Mouse (Mus musculus) cerebellum, adult 2 months (tissue): Measurements from ENCODE around the gene Grik3. TPM values are rescaled to one million over a fixed set of nuclear protein-coding genes. Genes with fewer than 3 reads are reported as not detected.

Experiments
- DNase-seq, 2 experiments: peaks; one replicate each; pipeline ENCODE4 v3.0.0; 2021
- H3K27ac ChIP-seq: fragments of 200-500 bp; 2 replicates; pipeline ENCODE4 v1.5.1; 2012; ENCODE audit warnings: low read length, control low read depth, inconsistent platforms; ENCODE audit not compliant: insufficient read depth
- H3K27me3 ChIP-seq: fragments of 200-500 bp; 2 replicates; pipeline ENCODE4 v1.6.1; 2012; ENCODE audit warnings: inconsistent platforms, mild to moderate bottlenecking, low read length, moderate library complexity; ENCODE audit not compliant: control insufficient read depth, insufficient read depth
- H3K4me1 ChIP-seq: fragments of 200-500 bp; 2 replicates; pipeline ENCODE4 v1.6.1; 2011; ENCODE audit warnings: low read length; ENCODE audit not compliant: control insufficient read depth, insufficient read depth
- H3K4me3 ChIP-seq: fragments of 200-500 bp; replicated peaks from 2 replicates; pipeline ENCODE3; 2011; ENCODE audit warnings: mild to moderate bottlenecking, low read depth, low read length, control low read depth; ENCODE audit not compliant: insufficient read depth
- CTCF ChIP-seq: fragments of 200-500 bp; IDR thresholded peaks from 2 replicates; pipeline ENCODE4 v1.5.1; 2011; ENCODE audit warnings: low read depth, mild to moderate bottlenecking, control low read depth, low read length, moderate library complexity, borderline replicate concordance; ENCODE audit not compliant: insufficient read depth
- POLR2A ChIP-seq: fragments of 200-500 bp; IDR thresholded peaks from 2 replicates; pipeline ENCODE4 v1.6.1; 2011; ENCODE audit warnings: low read length, control low read depth, borderline replicate concordance; ENCODE audit not compliant: insufficient read depth
- WGBS: fragments of 180-500 bp; shearing (Covaris S2); methylation state at CpG from one replicate; pipeline ENCODE4 v1.1.7; 2018; 5-methylcytosine and 5-hydroxymethylcytosine counted together
- polyA plus RNA-seq: library from polyadenylated mRNA; depleted of rRNA; stranded (reverse); fragments of >200 nt; gene quantifications from 2 replicates; pipeline ENCODE4 v1.2.3, GENCODE M21; 2012

The Grik3 gene
- polyA plus RNA-seq, 1 experiment: 18.2 TPM

- TF ChIP-seq CTCF (no peak), POLR2A (no peak)
- WGBS: 43% methylated on average over 24 of the region's 24 CpGs
- Histone ChIP-seq H3K27me3 (no peaks in the 10 kb centered on the region; the same call in 1 of the 2 replicates), H3K4me3 (no peak overlapping the region), H3K27ac (no peak overlapping the region), H3K4me1 (no peaks in the 10 kb centered on the region)
- no peak for DNase-seq
Measured at GRCm38 (mm10) chr4:125651676-125652246, 161.3 kb downstream of the Grik3 start.

- no peak for DNase-seq
- Histone ChIP-seq H3K4me1 (no peaks in the 10 kb centered on the region), H3K27me3 (no peaks in the 10 kb centered on the region; the same call in 1 of the 2 replicates), H3K27ac (no peak overlapping the region), H3K4me3 (no peak overlapping the region)
- TF ChIP-seq CTCF (no peak), POLR2A (no peak)
- WGBS: 94% methylated on average over 19 of the region's 19 CpGs
Measured at GRCm38 (mm10) chr4:125656031-125656430, 165.5 kb downstream of the Grik3 start.

- DNase-seq: no peak
- H3K27ac ChIP-seq: no peak overlapping the region
- WGBS: 30% methylated on average over 8 of the region's 8 CpGs
Measured at GRCm38 (mm10) chr4:125658376-125658775, 167.9 kb downstream of the Grik3 start.

DNA sequence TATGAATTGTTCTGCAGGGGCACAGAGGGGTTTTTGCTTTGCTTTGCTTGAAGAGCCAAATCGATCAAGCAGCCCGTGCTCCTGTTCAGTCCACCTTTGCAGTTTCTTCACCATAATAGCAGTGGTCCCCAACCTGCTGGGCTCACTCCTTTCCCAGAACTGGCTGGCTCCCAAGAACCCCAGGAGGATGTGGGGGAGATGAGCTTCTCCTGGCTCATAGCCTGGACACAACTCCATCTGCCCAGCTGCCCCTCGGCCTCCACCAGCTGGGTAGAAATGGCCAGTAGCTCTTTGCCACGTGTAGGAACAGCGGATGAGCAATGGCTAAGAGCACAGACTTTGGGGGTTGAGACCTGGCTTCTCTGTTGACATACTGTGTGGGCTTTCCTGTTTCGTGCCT, 171.5 kb downstream of the Grik3 start:
- DNase-seq: no peak
- Histone ChIP-seq H3K27me3 (no peaks in the 10 kb centered on the region), H3K4me1 (no peaks in the 10 kb centered on the region), H3K4me3 (no peak overlapping the region), H3K27ac (no peak overlapping the region)
- WGBS: 34% methylated on average over 6 of the region's 6 CpGs
- TF ChIP-seq CTCF: no peak
- TF ChIP-seq POLR2A: no peak

More at GRCm38 (mm10) chr4:125658376-125658775, 167.9 kb downstream of the Grik3 start:
- Histone ChIP-seq H3K27me3 (no peaks in the 10 kb centered on the region; the same call in 1 of the 2 replicates), H3K4me3 (no peak overlapping the region), H3K4me1 (no peaks in the 10 kb centered on the region)
- no peak for TF ChIP-seq POLR2A
- TF ChIP-seq CTCF: no peak

DNA sequence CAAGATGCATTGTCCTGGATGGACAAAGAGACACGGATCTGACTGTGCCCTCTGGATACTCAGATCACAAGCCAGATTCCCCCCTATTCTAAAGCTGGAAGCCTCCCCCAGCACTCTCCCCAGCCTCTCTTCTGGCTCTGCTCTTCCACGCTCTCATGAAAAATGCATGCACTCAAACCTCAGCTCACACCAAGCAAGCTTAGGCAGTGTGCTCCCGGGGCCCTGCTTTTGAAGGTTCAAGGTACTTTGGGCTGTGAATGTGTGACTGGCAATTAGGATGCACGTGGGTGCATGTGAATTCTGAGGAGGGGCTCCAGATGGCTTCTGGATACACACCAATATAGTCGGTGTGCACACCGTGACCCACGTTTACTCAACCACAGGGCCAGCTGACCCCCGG, 172.8 kb downstream of the Grik3 start:
- Histone ChIP-seq H3K27me3 (no peaks in the 10 kb centered on the region), H3K27ac (no peak overlapping the region), H3K4me3 (no peak overlapping the region), H3K4me1 (no peaks in the 10 kb centered on the region)
- no peak for DNase-seq
- WGBS: 38% methylated on average over 8 of the region's 8 CpGs
- TF ChIP-seq POLR2A (no peak), CTCF (no peak)

DNA sequence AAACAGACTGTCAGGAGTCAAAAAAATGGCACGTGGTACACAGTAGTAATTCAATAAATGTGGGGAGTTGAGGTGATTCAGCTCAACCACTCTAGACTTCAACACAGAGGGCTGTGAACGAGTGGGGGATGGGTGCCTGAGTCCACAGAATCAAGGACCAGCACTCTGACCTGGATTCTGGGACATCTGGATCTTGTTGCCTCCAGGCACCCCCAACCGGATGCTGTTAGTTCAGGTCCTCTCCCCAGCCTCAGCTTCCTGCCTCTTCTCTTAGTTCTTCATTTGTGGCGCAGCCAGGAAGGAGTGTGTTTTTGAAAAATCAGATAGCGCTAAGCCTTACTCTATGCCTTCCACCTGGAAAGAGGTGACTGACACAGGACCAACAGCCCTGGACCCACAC, 175.5 kb downstream of the Grik3 start:
- no peak overlapping the region for H3K4me3 ChIP-seq

GRCm38 (mm10) chr4:125682007-125682406, 191.5 kb downstream of the Grik3 start:
- Histone ChIP-seq H3K27me3 (no peaks in the 10 kb centered on the region; the same call in 1 of the 2 replicates), H3K4me3 (no peak overlapping the region), H3K4me1 (no peaks in the 10 kb centered on the region), H3K27ac (no peak overlapping the region)
- 42% methylated on average over 13 of the region's 13 CpGs for WGBS
- no peak for TF ChIP-seq CTCF
- no peak for TF ChIP-seq POLR2A
- no peak for DNase-seq

More for the DNA sequence above, 175.5 kb downstream of the Grik3 start:
- Histone ChIP-seq H3K27me3 (no peaks in the 10 kb centered on the region), H3K27ac (no peak overlapping the region), H3K4me1 (no peaks in the 10 kb centered on the region)
- TF ChIP-seq CTCF (no peak), POLR2A (no peak)
- 92% methylated on average over 5 of the region's 5 CpGs for WGBS
- DNase-seq: no peak

DNA sequence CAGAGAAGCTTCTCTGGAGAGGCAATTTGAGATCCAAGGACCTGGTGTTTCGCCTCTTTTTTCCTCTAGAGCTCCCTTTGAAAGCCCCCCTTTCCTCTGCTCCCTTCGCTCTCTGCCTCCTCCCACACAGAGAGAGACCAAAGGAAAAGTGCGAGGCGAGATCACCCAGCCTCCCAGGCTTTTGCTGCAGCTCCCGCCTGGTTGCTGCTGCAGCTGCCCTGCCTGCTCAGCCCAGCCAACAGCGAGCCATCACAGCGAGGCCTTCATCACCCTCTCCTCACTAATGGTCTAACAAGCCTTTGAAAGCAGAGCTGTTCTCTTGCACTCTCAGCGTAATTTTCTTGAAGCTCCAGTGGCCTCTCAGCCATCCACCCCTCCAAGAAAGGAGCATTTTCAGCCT, 196.6 kb downstream of the Grik3 start:
- WGBS: 73% methylated on average over 8 of the region's 8 CpGs
- Histone ChIP-seq H3K4me1 (no peaks in the 10 kb centered on the region; the same call in 1 of the 2 replicates), H3K27me3 (no peaks in the 10 kb centered on the region), H3K4me3 (no peak overlapping the region), H3K27ac (no peak overlapping the region)
- no peak for DNase-seq
- TF ChIP-seq POLR2A (no peak), CTCF (no peak)
